Mouse (Mus musculus) retina, embryonic 14.5 days (tissue): ENCODE data around the gene Wipf3.

Source experiments
- DNase-seq: peaks from one replicate; pipeline ENCODE4 v3.0.0-alpha.2; 2015; ENCODE audit warnings: low spot score

Gene Wipf3

GRCm38 (mm10) chr6:54432191-54432590, 2.8 kb downstream of the Wipf3 start:
- DNase-seq = no peak

GRCm38 (mm10) chr6:54432806-54433545, 3.6 kb downstream of the Wipf3 start:
- DNase-seq = no peak

- DNase-seq = no peak
Measured at GRCm38 (mm10) chr6:54434171-54434570, 4.8 kb downstream of the Wipf3 start.

GRCm38 (mm10) chr6:54435663-54436062, 6.3 kb downstream of the Wipf3 start:
- no peak for DNase-seq

DNA sequence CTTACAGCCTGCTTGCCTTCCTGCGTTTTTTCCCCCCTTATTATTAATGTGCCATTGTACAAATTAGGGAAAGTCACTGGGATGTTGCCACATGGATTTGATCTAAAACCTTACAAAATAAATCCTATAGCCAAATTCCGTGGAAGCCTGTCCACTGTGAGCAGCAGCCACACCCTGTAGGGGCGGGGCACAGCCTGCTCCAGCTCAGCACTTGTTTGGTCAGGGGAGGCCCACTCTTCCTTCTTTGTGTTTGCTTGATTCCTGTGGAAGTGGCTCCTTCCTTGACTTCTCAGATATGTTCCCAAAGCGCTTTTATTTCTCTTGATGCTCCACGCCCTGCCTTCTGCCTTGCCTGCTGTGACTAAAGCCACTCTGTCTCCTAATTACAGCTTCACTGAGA, 6.9 kb downstream of the Wipf3 start:
- no peak for DNase-seq

- no peak for DNase-seq
Measured at GRCm38 (mm10) chr6:54438510-54438909, 9.1 kb downstream of the Wipf3 start.

GRCm38 (mm10) chr6:54440658-54441057, 11.3 kb downstream of the Wipf3 start:
- DNase-seq = no peak

DNA sequence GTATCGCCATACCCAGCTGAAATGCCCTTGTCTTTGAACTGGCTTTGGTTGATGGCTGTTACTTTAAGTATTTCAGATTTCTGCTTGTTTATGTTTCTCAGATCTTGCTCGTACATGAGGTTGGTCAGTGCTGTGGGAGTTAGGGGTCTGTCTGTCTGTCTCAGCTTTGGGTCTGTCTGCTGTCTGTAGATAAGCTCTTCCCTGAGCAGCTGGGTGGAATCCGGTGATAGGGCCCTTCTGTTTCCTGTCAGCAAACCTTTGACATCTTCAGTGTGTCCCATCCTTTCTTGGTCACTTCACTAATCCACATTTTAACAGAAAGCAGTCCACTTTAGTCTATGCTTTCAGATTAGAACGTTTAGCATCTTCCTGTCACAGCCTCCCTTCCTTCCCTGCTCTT, 14.3 kb downstream of the Wipf3 start:
- DNase-seq = no peak

GRCm38 (mm10) chr6:54444086-54444485, 14.7 kb downstream of the Wipf3 start:
- DNase-seq = no peak

- DNase-seq = no peak
Measured at GRCm38 (mm10) chr6:54445249-54445818, 15.9 kb downstream of the Wipf3 start.

DNA sequence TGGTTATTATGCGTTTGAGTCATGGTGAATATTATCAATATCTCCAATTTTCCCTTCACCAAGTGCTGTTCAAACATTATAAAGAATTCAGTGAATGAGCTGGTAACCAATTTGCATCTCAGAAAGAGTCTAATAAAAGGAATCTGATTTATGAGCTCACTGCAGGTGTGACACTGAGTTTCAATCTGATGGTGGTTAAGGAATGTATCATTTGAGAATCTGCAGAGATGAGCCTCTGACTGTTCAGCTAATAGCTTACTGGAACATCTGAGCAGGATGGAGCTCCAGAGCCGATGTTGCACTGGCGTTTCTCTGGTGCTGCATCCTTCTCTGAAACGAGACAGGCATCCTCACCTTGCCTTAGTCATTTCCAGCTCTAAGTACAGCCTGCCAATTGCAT, 17.9 kb downstream of the Wipf3 start:
- no peak for DNase-seq

DNA sequence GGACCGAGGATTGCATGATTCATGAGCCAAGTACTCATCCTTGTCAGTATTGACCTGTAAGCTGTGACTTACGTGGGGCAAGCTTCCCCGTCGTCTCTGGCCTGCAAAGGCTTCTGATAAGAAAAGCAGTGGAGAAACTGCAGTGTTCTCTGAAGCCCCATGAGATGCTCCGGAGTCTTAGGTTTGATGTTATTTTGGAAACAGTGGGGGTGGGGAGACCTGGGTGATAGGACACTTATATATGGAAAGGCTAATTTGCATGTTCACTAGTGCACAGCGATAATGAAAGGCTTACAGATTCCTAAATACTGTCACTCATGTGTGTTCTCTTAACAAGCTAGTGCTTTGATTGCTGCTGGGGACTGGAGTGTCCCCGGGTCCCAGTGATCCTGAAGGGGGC, 30.3 kb downstream of the Wipf3 start:
- no peak for DNase-seq

- no peak for DNase-seq
Measured at GRCm38 (mm10) chr6:54460172-54460914, 30.9 kb downstream of the Wipf3 start.

DNA sequence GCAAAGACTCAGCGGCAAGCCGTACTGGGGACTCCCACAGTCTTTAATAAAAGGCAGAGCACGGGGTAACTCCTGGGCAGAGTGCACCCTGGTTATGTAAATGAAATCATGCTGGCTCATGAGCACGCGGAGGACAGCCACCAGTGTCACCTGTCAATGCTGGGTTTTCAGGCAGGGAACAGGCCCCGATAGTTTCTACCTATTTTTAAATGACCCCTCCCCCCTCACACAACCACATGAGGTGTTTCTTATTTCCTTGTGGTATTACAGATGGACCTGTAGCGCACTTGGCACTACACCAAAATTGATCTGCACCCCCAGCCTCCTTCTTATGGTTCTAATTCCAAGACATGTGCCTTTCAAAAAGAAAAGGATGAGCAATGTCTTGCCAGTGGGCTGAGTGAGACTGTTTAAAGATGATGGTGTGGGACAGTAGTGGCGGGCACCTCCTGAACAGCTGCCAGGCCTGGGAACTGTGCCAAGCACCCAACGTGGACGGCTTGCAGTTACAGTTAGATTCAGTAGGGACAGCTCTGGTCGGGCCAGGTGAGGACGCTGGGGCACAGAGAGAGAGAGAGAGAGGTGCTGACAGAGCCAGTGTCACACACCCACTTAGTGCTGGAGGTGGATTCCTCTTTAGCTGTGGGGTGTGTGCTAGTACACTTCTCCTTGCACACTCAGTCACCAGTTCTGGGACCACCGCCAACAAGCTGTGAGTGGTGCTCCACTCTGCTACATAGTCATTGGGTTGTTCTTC, 31.7 kb downstream of the Wipf3 start:
- no peak for DNase-seq

- no peak for DNase-seq
Measured at GRCm38 (mm10) chr6:54462766-54463165, 33.4 kb downstream of the Wipf3 start.

DNA sequence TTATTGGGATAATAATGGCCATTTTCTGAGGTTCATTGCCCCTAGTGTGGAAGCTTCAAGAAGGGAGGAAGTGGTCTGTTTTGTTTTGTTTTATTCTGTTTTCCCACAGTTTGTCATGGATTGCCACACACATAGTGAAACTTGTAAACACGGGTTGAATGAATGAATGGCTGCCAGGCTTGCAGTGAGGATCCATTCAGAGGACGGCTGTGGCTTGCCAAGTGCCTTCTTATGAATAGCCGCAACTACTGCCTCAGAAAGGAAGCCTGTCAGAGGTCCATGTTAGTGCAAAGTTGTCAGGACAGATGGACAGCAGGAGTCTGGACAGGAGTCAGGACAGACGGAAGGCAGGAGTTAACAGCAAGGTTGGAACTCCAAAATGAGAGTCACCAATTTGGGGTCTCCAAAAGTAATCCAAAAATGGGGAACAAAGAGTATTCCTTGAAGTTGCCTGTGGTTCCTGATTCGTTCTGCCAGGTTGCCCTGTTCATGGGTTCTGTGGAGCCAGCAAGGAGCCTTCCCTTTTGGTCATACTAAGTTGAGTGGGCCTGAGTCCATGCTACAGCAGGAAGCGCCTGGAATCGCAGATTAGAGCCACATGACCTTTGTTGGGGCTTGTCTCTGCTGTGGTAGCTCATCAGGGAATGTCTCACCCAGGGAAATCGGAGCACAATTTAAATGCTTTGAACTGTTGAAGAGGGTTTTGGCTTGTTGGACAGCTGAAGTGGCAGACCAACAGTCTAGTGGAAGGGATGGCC, 34.5 kb downstream of the Wipf3 start:
- no peak for DNase-seq

GRCm38 (mm10) chr6:54464926-54465325, 35.5 kb downstream of the Wipf3 start:
- no peak for DNase-seq

DNA sequence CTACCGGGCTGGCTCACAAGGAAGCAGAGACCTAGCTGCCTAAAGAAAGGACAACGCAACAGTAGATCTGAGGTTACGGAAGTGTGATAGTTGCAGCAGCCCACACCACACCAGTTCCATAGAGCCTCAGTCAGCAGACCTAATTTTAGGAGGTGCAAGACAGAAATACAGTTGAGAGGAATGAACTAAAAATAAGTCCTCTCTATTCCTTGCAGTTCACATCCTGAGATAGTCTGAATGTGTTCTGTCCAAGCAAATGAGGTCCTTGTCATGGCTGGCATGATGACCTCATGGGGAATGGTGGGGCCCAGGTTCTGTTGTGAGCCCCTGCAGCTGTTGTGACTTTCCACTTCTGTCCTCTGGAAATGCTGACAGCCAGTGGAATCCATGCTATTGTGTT, 38.0 kb downstream of the Wipf3 start:
- DNase-seq = no peak

DNA sequence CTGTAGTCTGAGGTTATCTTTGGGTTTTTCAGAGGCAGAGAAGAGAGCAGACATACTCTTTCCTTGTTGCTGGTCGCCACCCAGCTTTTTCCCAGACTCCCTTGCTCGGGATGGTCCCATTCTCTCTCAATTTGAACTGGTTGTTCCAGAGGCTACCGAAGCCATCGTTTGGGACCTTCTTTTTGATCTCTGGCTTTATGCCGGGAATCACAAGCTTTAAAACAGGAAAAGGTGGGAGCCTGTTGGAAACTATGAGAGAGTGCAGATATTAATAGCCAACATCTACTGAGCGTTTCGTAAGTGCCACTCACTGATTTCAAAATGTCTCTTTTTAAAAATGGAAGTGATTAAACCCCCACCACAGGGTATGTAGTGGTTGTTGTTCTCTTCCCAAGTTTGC, 42.5 kb downstream of the Wipf3 start:
- DNase-seq = no peak

DNA sequence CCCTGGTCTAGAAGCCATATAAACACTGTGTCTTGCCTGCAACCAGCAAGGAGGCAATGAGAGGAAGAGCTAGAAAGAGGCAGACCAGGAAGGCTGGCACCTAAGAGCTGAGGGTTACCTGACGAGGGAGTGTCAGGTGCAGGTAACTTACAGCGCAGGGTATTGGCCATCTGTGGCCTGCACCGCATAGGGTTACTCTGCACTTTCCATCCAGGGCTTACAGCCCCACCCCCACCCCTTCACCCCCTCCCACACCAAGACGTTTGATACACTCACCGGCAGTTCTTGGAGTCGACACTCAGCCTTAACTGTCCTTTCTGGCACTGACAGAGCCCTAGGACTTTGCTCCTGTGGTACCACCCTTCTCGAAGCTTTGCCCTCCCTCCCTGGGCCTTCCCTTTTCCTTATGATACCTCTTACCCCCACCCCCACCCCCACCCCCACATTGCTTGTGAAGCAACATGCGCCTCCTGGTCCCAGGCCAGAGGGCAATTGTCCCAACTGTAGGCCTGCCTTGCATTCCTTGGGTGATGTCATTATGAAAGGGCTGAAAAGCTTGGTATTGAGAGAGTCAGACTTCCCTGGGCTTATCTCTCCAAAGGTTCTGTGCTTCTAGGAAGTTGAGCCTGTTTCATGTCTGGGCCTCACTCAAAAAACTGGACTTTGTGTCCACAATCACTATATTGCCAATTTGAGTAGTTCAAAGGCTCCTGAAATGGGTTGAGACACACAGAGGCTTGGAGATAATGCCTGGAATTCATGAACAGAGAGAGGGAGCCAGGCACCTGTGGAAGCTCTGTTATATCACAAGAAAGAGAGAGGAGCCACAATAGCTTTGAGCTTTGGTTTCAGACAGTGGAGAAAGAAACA, 43.7 kb downstream of the Wipf3 start:
- no peak for DNase-seq
